Mouse (Mus musculus) cerebellum, adult 11 months (tissue): ENCODE results near the gene Vmn1r236.
A peak's percentile ranks its signal among the peaks of the same experiment; 100 is the strongest.

ENCODE experiments used
- DNase-seq: peaks from one replicate; pipeline ENCODE4 v3.0.0; 2022

Gene Vmn1r236

DNA sequence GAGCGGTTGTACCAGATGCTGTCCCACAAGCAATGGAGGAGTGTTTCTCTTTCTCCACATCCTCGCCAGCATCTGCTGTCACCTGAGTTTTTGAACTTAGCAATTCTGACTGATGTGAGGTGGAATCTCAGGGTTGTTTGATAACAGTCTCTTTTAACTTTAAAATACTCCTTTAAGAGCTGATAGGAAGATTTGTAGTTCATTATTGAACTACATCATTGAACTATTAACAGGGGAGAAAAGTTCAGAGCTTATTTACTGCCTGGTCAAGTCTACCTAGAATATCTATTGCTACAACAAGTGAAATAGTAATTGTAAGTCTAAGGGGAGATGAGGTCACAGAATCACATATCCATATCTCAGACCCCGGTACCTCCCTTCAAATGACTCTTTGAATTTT, at the start of gene Vmn1r236:
TSS of gene Vmn1r236 (plus strand) at position 301 of the 400 bp plus-strand sequence.
- no peak for DNase-seq

GRCm38 (mm10) chr17:21256111-21256510, 26.6 kb upstream of the Vmn1r236 start, which contains the start of gene Vmn1r235:
Vmn1r235 (plus strand) TSS chr17:21256411.
- no peak for DNase-seq

GRCm38 (mm10) chr17:21272103-21272502, 10.6 kb upstream of the Vmn1r236 start:
- DNase-seq = peak; percentile 32

DNA sequence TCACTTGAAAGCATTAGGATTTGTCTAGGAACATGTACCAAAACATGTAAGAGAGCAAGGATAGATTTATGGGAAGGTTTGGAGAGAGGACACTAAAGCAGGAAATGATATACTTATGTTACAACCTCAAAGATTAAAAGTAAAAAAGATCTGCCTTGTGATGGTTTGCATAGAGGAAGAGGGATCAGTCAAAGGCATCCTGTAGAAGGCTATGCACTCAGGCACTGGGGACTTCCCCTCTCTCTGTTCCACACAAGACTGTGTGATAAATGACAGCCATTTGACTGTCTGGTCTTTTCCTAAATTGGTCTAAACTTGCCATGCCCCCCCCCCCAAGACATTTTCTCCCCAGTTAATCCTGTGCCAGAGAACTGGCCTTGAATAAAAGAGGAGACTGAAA, 1.7 kb downstream of the Vmn1r236 start:
- no peak for DNase-seq

- DNase-seq = no peak
Observed at GRCm38 (mm10) chr17:21289695-21290094, 7.0 kb downstream of the Vmn1r236 start.

DNA sequence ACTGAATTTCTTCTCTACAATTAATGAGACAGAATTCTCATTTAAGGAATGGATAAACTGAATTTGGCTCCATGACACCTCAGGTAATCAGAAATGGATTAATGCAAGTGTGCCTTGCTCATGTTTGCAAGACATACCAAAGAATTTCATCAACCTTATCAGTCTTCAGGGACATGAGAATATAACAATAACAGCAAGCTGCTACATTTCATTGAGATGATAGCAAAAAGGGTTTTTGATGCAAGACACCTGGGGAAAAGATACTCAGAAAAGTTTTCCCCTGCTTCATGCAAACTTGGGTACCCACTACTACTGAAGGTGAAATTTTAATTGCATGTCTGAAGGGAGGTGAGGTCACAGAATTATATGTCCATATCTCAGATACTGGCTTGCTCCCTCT, 28.8 kb downstream of the Vmn1r236 start, which contains the start of gene Vmn1r237:
TSS of gene Vmn1r237 (plus strand) at position 301 of the 400 bp plus-strand sequence.
- DNase-seq = no peak
